Mouse (Mus musculus): Measurements from ENCODE around the gene Vinac1. TPM values are rescaled to one million over a fixed set of nuclear protein-coding genes. Genes with fewer than 3 reads are reported as not detected.
"Not testable (repeated sequence)": the region's sequence is repeated elsewhere in the genome, so short reads cannot be mapped to it uniquely, and the experiment has no call there.

Vinac1 gene
- total RNA-seq, 2 experiments from 2014 or later = 0.26 TPM; not detected in 1

DNA sequence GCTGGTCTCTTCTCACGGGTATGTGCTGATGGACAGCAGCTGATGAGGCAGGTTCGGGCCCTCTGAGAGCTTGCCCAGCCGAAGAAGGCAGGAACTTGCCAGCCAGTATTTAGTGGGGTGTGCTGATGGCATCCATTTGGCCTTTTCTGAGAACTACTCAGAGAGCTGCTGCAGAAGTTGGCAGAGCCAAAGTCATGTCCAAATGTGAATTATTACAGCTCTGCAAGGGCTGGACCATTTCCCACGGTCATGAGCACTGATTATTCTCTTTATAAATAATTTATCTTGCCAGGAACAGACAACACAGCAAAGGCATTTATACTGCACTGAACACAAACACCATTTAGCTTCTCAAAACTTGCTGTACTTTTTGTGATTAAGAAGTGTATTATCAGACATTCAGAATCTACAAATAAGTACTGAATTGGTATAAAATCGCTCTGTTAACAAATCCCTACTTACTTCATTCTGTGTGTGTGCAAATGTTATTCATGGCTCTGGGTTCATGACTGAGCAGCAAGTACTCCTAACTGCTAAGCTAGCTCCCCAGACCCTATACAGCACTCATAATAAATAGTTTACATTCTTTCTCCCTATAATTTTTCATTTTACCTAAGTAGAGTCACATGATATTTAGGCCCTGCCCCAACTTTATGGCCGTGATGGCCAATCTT lies 1.7 kb downstream of the Vinac1 start:
- no peak for DNase-seq (ENCODE audit: extremely low spot score in 1 of 2, low spot score in 2 of 2)
- intact Hi-C loops (cut with DNase I) = no loop called here

DNA sequence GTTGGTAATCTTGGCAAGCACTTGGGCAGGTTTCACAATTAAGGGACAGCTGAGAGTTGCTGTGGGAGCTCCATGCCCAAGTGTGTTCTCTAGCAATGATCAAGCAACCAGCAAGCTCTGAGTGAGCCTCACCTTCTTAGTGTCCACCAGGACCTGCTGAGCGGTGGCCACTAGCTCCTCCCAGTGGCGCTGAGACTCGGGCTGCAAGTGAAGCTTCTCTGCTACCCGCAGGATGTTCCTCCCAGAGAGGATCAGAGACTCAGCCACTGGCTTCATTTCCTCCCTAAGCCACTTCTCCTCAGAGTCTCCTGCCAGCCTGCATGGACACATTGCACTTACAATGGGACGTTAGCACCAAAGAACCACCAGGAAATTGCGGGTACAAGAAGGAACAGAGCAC lies 7.4 kb downstream of the Vinac1 start:
- intact Hi-C loops (cut with DNase I) = no loop called here
- no peak for DNase-seq (ENCODE audit: extremely low spot score in 1 of 2, low spot score in 2 of 2)

DNA sequence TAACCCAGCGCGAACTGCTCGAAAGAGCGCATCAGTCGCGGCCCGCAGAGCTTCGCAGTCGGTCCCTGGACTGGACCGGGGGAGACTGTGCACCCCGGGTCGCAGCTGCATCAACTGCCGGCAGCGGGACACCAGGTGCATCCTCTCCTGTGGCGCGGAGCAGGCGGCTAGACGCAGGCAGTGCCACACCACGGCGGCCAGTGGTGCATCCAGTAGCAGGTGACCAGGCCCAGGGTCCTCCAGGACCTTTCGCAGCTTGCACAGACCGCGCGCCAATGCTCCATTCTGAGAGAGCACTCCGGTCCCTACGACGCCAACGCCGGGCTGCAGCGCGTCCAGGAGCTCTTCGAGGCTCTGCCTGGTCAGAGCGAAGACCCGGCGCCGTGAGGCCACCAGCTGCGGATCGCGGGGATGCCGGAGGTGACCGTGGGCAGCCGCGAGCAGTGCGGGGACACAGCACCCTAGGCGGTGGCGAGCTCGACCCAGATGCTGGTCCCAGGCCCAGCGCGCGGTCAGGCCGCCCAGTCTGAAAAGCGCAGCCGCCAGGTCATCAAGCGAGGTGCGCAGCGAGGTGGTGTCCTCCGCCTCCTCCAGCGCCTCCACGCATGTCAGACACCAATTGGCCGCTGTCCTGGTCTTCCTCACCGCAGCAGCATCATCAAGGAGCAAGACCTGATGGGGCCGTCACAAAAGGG lies 8.9 kb downstream of the Vinac1 start:
- intact Hi-C loops (cut with DNase I) = no loop called here
- peak in 1 of 2 experiments; percentile 42 for DNase-seq (ENCODE audit: extremely low spot score in 1 of 2, low spot score in 2 of 2)

DNA sequence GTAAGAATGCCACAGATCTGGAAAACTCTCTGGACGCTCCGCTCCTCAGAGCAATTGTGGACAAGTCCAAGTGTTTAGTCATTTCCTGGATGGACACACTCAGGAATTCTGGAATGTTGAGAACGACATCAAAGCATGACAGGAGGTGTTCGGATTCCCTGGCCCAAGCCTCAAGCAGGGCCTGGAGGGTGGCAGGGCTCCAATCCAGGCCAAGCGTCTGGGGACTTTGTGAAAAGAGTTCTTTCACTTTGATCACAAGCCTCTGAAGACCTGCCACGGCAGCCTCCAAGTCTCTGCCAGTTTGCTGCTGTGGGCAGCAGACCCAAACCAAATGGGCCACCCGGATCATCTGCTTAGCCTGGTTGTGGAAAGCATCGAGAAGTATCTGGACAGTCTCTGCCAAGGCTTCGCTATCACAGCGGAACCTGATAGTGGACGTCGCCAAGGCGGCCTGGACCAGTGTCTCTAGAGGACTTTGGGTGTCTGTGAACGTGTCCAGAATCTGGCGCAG lies 9.5 kb downstream of the Vinac1 start:
- peak in 1 of 2 experiments; percentile 50 for DNase-seq (ENCODE audit: extremely low spot score in 1 of 2, low spot score in 2 of 2)
- intact Hi-C loops (cut with DNase I) = no loop called here

DNA sequence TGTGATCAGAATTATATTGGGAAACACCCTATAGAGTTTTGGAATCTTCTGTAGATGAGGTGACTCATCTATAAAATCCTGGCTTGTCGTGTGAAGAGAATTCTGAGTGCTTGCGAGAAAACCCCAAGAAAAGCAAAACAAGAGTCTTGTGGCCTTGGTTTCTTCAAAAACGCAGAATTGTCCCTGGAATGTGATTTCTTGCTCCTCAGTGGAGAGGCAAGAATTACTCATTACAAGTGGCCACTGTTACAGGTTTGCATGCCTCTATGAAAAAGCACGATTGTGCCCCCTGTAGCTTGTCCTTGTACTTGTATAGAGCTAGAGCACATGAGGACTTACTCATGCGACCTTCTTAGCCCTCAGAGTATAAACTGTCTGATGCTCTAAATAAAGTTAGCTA lies 12.6 kb downstream of the Vinac1 start:
- no peak for DNase-seq (ENCODE audit: extremely low spot score in 1 of 2, low spot score in 2 of 2)
- intact Hi-C loops (cut with DNase I) = no loop called here

DNA sequence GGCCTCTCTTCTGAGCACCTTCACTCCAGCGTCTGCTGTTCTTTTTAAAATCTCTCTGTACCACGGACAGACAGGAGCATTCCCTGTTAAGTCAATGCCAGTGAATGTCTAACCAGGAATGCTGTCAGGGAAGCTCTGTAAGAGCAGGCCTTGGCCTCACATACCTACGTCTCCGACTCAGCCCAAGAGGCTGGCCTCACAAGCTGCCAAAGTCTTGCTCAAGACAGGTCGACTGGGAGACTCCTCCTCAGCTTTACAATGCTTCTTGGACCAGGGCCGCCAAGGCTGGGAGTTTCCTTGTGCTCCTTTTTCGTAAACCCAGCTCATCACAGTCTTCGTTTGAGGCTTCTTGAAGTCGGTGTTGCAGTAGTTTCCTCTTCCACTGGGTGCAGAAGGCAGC lies 23.2 kb downstream of the Vinac1 start:
- DNase-seq (ENCODE audit: extremely low spot score in 1 of 2, low spot score in 2 of 2) = no peak
- intact Hi-C loops (cut with DNase I) = no loop called here

DNA sequence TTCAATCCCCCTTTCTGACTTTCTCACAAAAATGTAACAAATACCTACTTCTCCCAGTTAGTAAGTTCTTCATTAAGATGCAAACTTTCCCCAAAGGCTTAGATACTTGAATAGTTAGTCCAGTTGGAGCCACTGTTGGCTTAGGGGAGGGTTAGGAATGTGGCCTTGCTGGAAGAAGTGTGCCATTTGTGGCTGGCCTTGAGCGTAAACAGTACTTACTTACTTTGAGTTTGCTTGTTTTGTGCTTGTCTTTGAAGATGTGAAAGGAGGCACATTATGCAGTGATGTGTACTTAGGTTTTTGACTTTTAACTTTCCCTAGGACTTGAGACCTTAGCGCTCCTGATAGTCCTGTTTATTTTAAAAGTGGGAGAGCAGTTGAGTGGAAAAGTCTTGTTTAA lies 27.9 kb downstream of the Vinac1 start:
- intact Hi-C loops (cut with DNase I) = no loop called here
- no peak for DNase-seq (ENCODE audit: extremely low spot score in 1 of 2, low spot score in 2 of 2)

DNA sequence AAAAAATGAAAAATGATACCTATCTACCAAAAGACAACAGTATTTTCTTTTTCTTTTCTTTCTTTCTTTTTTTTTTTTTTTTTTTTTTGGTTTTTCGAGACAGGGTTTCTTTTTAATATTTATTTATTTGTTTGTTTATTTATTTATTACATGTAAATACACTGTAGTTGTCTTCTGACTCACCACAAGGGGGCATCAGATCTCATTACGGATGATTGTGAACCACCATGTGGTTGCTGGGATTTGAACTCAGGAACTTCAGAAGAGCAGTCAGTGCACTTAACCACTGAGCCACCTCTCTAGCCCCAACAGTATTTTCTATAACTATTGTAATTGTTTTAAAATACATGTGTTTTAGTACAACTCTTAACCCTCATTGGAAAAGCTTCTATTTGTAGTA lies 39.1 kb downstream of the Vinac1 start:
- DNase-seq (ENCODE audit: extremely low spot score in 1 of 2, low spot score in 2 of 2); intact Hi-C loops (cut with DNase I): not testable (repeated sequence)

DNA sequence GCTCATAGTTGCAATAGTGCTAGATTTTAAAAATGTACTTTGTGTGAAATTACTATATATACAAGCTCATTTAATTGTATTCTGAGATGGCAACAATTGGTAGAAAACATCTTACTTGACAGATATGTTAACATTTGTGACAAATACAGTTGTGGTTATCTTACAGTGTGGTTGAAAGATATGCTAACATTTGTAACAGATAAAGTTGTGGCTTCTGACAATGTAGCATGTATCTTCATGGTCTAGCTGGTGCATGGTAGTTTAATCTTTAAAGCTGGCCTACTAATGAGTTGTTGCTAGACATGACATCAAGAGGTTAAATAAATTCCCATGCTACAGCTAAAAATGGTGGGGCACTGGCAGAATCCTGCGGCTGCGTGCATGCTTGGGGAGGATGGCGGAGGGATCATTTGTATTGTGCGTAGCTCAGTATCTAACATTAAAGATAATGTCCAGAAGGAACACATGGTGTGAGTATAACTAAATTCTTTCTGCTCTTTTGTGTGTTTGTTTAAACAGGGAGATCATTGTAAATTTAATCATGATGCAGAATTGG lies 41.7 kb downstream of the Vinac1 start:
- intact Hi-C loops (cut with DNase I) = no loop called here
- no peak for DNase-seq (ENCODE audit: extremely low spot score in 1 of 2, low spot score in 2 of 2)

DNA sequence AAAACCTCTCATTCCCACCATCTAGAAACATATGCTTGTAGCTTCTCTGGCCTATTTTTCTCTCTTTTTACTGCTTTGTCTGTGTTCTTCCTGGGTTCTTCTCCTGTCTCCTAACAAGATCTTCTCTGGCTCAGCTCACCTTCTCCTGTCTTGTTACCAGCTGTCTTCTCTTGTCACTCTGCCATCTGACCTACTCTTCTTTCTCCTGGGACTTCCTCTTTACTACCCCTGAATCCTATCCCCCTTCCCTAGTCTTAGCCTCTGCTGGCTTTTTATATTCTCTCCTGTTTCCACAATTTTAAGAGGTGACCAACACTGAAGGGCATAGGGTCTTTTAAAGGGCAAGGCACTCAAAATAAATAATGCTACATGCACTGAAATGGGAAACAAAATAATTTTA lies 43.1 kb downstream of the Vinac1 start:
- DNase-seq (ENCODE audit: extremely low spot score in 1 of 2, low spot score in 2 of 2) = no peak
- intact Hi-C loops (cut with DNase I) = no loop called here

DNA sequence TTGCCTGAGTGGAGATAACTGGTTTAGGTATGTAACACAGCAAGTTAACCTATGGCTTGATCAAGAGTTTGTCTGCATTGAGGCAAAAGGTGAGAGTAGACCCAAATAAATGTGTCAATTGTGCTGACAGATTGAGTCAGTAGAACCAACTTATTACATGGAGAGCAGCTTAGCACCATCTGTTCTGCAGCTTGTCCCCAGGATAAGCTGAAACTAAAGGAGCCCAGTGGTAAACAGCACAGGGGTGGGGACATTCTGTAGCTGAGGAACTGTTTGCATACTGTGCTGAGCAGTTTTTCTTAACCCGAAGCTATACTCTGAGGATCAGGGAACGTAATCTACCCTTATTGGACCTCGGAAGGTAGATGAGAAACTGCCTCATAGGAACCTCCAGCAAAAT lies 63.2 kb downstream of the Vinac1 start:
- intact Hi-C loops (cut with DNase I) = no loop called here
- DNase-seq (ENCODE audit: extremely low spot score in 1 of 2, low spot score in 2 of 2) = no peak

DNA sequence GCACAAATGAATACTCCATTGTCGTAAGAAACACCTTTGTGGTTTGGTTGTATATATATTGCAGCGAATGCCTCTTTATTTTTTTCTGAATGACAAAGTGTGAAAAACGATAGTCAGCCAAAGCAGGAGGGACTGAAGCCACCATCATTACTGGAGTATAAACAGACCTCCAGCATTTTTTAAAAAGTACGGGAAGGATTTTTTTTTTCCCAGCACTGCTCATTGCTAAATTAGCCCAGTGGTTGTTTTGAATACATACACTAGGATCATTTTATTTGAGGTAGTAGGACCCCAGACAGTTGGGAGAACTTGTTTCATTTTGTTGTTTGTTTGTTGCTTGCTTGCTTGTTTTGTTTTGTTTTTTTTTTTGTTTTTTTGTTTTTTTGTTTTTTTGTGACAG lies 72.4 kb downstream of the Vinac1 start:
- intact Hi-C loops (cut with DNase I) = no loop called here
- no peak for DNase-seq (ENCODE audit: extremely low spot score in 1 of 2, low spot score in 2 of 2)

Other genes starting within 250 kb of the Vinac1 start
- gene Tmem87b, start 230.1 kb downstream of the Vinac1 start, total RNA-seq (2021) = 10 to 100 TPM; 31.8 to 34.3 TPM
- 1 to 10 TPM; 5.3 to 5.5 TPM for gene Fbln7, start 185.2 kb downstream of the Vinac1 start, total RNA-seq (2021)
- gene Zc3h8, start 104.1 kb downstream of the Vinac1 start, total RNA-seq (2021) = 1 to 10 TPM; 7.1 to 8.2 TPM
- gene Zc3h6, start 80.8 kb downstream of the Vinac1 start, total RNA-seq (2021) = 10 to 100 TPM; 11.3 to 12.2 TPM
- gene Gm10762, start 80.4 kb downstream of the Vinac1 start, total RNA-seq (2021) = 10 to 100 TPM in 1 of 2 experiments, 1 to 10 TPM in 1; 8.7 to 11.8 TPM
- gene Ttl, start 17.8 kb upstream of the Vinac1 start, total RNA-seq (2021) = 10 to 100 TPM; 85.0 to 90.5 TPM
- gene Polr1b, start 52.8 kb upstream of the Vinac1 start, total RNA-seq (2021) = 10 to 100 TPM; 21.8 to 24.8 TPM
- 10 to 100 TPM; 12.0 to 12.5 TPM for gene Chchd5, start 81.5 kb upstream of the Vinac1 start, total RNA-seq (2021)
- 100 to 1,000 TPM; 123 to 124 TPM for gene Slc20a1, start 150.6 kb upstream of the Vinac1 start, total RNA-seq (2021)
- 1 to 10 TPM; 2.6 to 2.7 TPM for gene Ckap2l, start 249.0 kb upstream of the Vinac1 start, total RNA-seq (2021)